ENCODE assay signal across 8 mouse cellular contexts in genomic region chr5:37242360-37243168, GRCm38 (mm10). TPM values are rescaled to one million over a fixed set of nuclear protein-coding genes. Genes with fewer than 3 reads are reported as not detected.
DNase-seq lines count a peak whose midpoint lies in the region; ATAC-seq lines count a peak whose summit lies in the region.

No protein-coding gene starts in this region.

- no peak for ATAC-seq in kidney, embryonic 16.5 days (ENCODE audit: low FRiP score, low TSS enrichment)
- no peak for ATAC-seq in midbrain, embryonic 13.5 days

- peak overlapping the region; percentile 45 for H3K4me3 ChIP-seq in kidney, embryonic 16.5 days (ENCODE audit: low read length)
- peak overlapping the region; percentile 80 for H3K4me3 ChIP-seq in hindbrain, embryonic 10.5 days
- H3K4me3 ChIP-seq in midbrain, embryonic 13.5 days (replicated peaks) = peak overlapping the region; percentile 86

- WGBS in kidney, embryonic 16.5 days = 10% methylated on average over 44 of the region's 44 CpGs
- 10% methylated on average over 44 of the region's 44 CpGs for WGBS in hindbrain, embryonic 10.5 days
- WGBS in midbrain, embryonic 13.5 days = 10% methylated on average over 44 of the region's 44 CpGs

- H3K36me3 ChIP-seq in kidney, embryonic 16.5 days (ENCODE audit: insufficient read depth, low read length) = no peaks in the 10 kb centered on the region
- H3K36me3 ChIP-seq in hindbrain, embryonic 10.5 days = no peaks in the 10 kb centered on the region
- H3K36me3 ChIP-seq in midbrain, embryonic 13.5 days = no peaks in the 10 kb centered on the region

- no peak overlapping the region for H3K27ac ChIP-seq in kidney, embryonic 16.5 days (ENCODE audit: low read length)
- H3K27ac ChIP-seq in hindbrain, embryonic 10.5 days = peak overlapping the region; percentile 94
- H3K27ac ChIP-seq in midbrain, embryonic 13.5 days = peak overlapping the region; percentile 98

- no peaks in the 10 kb centered on the region for H3K9me3 ChIP-seq in kidney, embryonic 16.5 days (ENCODE audit: low read length)
- no peaks in the 10 kb centered on the region for H3K9me3 ChIP-seq in hindbrain, embryonic 10.5 days
- H3K9me3 ChIP-seq in midbrain, embryonic 13.5 days = no peaks in the 10 kb centered on the region

- peak overlapping the region; percentile 65 for H3K4me2 ChIP-seq in kidney, embryonic 16.5 days (replicated peaks; ENCODE audit: low read depth, low read length)
- H3K4me2 ChIP-seq in midbrain, embryonic 13.5 days (replicated peaks) = peak overlapping the region; percentile 84

- no peak overlapping the region for H3K9ac ChIP-seq in kidney, embryonic 16.5 days (replicated peaks; ENCODE audit: low read length)
- peak overlapping the region; percentile 93 for H3K9ac ChIP-seq in midbrain, embryonic 13.5 days (replicated peaks)

- H3K27me3 ChIP-seq in kidney, embryonic 16.5 days (ENCODE audit: insufficient read depth, low read length) = peaks cover 78% of the 10 kb centered on the region
- H3K27me3 ChIP-seq in hindbrain, embryonic 10.5 days (ENCODE audit: insufficient read depth, poor library complexity, severe bottlenecking) = peaks cover 76% of the 10 kb centered on the region
- peaks cover 40% of the 10 kb centered on the region for H3K27me3 ChIP-seq in midbrain, embryonic 13.5 days

- no peak for DNase-seq in kidney, adult 11 months
- DNase-seq in cerebellum, adult 9-10 months = peak; percentile 81
- DNase-seq in hindbrain, embryonic 10.5 days (ENCODE audit: low spot score) = peak; percentile 14
- DNase-seq in ovary, adult 18-20 months (ENCODE audit: low spot score) = no peak
- no peak for DNase-seq in lung, adult 18-20 months
- DNase-seq in urinary bladder, postnatal 4 days (ENCODE audit: low spot score in 2 of 2) = no peak

- H3K4me1 ChIP-seq in kidney, embryonic 16.5 days (ENCODE audit: insufficient read depth, low read length) = peaks cover 26% of the 10 kb centered on the region
- H3K4me1 ChIP-seq in hindbrain, embryonic 10.5 days (replicated peaks) = peaks cover 71% of the 10 kb centered on the region
- H3K4me1 ChIP-seq in midbrain, embryonic 13.5 days (replicated peaks) = peaks cover 53% of the 10 kb centered on the region

RNA-seq across cellular contexts. Expression of gene Crmp1, which starts 0.8 kb away (rescaled TPM):
- 9.8 and 12.9 TPM in 2 replicates for polyA plus RNA-seq in kidney, embryonic 16.5 days (2015; fragmentation: Nextera tagmentation; extraction: Ambion mirVana)
- 178 and 407 TPM in 2 replicates for polyA plus RNA-seq in hindbrain, embryonic 10.5 days (2016; fragmentation: Nextera tagmentation; extraction: Ambion mirVana)
- 711 and 713 TPM in 2 replicates for polyA plus RNA-seq in midbrain, embryonic 13.5 days (2015; fragmentation: Nextera tagmentation; extraction: Ambion mirVana)

Comparison
In these comparisons a context has a peak if more than half of its experiments do, and no peak if none do; other contexts are left out.
1. DNase-seq: peak in cerebellum, adult 9-10 months (single experiment) and hindbrain, embryonic 10.5 days (single experiment); none in kidney, adult 11 months (single experiment), ovary, adult 18-20 months (single experiment), lung, adult 18-20 months (0 of 2) and urinary bladder, postnatal 4 days (0 of 2).
2. RNA of gene Crmp1, which starts 0.8 kb away (polyA plus RNA-seq): 711 to 713 TPM in midbrain, embryonic 13.5 days and 178 to 407 TPM in hindbrain, embryonic 10.5 days; 9.8 to 12.9 TPM in kidney, embryonic 16.5 days; every median in the first group is over 10 times any median in the second.
3. Peak in every context shown above with its lines, with median percentiles within 50 percentile points of each other: H3K4me3 ChIP-seq.